Mouse (Mus musculus) adrenal gland, adult 8-10 months (tissue): ENCODE measurements at regions not wholly inside any gene's neighbourhood (a gene's known extent, or its start where the extent isn't known, plus 50 kb on each side); places are given as distances from the start of the nearest gene placed in this dataset.

Experiments
- DNase-seq: peaks from one replicate; pipeline ENCODE4 v3.0.0; 2022

- no peak for DNase-seq
These were observed 53.1 kb upstream of the Glis3 start for GRCm38 (mm10) chr19:28732998-28733397.

DNA sequence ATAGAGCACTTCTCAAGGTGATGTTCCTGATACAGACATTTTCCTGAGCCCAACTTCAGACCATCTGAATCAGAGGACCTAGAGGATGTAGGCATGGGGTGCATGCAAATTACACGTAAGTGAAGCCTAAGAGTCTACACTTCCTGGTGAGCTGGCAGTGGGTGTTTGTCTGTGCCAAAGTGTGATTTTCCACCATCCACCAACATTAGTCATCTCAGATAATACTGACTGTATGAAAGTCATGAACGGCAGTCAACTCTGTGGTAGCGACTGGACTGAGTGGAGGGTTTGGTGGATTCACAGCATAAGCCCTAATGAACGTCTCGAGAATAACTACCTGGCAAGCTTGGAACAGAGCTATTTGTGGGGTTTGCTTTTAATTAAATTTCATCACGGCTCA lies 53.9 kb upstream of the Glis3 start:
- DNase-seq, result no peak

- peak; percentile 89 for DNase-seq
These were observed 63.4 kb upstream of the Glis3 start for GRCm38 (mm10) chr19:28743176-28743793.

DNA sequence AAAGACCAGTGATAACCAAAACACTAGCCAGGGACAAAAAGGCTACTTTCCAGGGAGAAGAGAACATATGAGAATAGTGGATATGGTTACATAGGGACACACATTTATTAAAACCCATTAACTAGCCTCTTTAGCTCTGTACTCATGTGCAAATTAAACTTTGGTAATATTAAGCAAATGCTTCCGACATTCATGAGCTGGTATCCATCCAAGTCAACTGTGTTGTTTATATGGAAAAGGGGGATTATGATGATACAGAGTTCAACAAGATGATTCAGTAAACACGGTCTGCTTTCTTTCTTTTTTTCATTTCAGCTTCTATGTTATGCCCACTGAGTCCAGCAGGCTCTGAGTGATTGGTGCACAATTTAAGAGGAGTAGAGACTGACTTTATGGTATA lies 65.2 kb upstream of the Glis3 start:
- DNase-seq, result no peak

- DNase-seq, result peak; percentile 20
These were observed 65.7 kb upstream of the Glis3 start for GRCm38 (mm10) chr19:28745534-28745933.

DNA sequence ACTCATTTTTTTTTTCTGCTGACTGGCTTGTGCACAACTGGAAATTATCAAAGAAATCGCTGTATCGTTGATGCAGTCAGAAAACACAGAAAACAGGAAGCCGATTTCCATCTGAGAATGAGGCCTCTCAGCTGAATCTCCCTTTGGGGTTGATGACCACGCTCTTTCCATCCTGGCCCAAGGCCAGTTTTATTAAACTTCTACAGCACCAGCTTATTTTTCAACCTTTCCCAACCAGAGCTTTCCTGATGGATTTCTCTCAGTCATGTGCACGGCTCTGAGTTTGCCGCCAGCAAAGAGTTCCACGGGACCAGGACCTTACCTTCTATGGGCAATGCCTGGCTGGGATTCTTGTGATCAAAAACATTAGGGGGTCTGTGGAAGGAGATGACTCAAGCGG lies 71.2 kb upstream of the Glis3 start:
- no peak for DNase-seq

DNA sequence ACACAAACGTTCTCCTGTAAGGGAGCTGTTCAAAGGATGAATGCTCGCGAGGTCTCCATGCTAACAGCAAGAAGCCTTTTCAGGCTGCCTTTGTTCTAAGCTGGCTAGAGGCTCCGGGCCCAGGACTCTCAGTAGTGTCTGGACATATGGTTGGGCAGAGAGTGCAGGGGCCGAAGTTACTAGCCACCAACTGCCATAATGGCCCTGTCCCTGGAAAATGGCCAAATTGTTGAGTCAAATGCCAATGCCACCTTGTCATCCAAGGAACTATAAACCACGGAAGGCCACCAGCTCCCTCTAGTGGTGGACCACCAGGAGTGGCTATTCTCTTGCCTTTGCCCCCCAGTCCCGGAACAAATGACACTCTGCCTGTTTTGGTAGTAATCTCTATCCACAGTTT lies 76.0 kb upstream of the Slc1a1 start:
- peak; percentile 69 for DNase-seq

GRCm38 (mm10) chr19:28764795-28765360 lies 70.0 kb upstream of the Slc1a1 start:
- DNase-seq, result no peak

GRCm38 (mm10) chr19:28768218-28768617 lies 66.6 kb upstream of the Slc1a1 start:
- DNase-seq, result no peak

GRCm38 (mm10) chr19:28770419-28770818 lies 64.4 kb upstream of the Slc1a1 start:
- DNase-seq, result no peak

- DNase-seq, result no peak
These were observed 63.0 kb upstream of the Slc1a1 start for GRCm38 (mm10) chr19:28771836-28772235.

DNA sequence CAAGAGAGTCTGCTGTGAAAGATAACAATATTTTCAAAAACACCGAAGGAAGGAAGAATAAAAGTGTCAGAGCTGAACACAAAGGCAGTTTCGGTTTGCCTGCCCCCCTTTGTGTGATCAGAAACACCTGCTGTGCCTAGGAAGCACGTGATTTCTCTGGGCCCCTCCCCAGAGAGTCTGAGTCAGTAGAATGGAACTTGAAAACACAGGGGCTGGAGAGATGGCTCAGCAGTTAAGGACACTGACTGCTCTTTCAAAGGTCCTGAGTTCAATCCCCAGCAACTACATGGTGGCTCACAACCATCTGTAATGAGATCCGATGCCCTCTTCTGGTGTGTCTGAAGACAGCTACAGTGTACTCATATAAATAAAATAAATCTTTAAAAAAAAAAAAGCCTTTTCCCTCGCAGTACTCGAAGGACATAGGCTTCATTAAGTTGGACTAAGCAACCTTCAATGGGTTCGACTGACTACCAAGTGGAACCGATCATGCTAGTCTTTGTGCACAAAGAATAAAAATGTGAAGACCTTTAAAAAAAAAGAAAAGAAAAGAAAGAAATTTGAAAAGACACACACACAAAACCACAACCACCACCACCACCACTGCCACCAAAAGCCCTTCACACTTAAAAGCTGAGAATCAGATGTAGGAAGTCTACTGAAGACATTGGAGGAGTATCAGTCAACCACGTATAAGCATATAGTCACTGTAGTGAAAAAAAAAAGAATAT lies 61.8 kb upstream of the Slc1a1 start:
- DNase-seq, result no peak

DNA sequence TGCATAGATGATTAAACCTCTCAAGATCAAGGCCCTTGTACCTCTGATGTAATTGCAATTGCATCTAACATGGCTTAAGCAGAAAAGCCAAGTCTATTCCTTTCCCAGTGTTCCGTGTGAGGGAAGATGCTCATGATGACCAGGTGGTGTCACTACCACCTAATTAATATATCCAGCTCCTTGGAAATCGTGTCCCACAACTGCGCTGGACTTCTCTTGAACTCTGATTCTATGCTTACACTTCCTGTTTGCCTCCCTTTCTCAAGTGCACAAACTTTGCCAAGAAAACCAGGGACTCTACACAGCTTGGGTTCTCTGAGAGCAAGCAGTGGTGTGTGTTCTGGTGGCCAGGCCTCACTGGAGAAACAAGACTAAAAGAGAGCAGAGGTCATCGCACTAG lies 58.0 kb upstream of the Slc1a1 start:
- DNase-seq, result peak; percentile 10

DNA sequence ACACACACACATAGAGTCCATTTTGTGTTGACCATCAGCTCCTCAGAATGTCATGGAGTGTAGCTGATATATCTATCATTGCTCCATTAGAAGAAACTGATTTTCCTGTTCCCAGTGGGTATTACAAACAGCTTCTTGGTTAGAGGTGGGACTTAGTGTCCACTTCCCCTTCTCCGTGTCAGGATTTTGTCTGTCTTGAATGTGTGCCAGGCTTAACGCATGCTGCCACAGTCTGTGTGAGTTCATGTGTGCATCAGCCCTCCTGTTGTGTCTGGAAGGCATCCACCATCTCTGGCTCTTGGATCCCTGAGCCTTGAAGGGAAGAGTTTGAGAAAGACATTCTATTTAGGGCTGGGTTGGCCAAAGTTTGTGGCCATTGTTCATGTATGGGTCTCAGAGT lies 57.2 kb upstream of the Slc1a1 start:
- no peak for DNase-seq

DNA sequence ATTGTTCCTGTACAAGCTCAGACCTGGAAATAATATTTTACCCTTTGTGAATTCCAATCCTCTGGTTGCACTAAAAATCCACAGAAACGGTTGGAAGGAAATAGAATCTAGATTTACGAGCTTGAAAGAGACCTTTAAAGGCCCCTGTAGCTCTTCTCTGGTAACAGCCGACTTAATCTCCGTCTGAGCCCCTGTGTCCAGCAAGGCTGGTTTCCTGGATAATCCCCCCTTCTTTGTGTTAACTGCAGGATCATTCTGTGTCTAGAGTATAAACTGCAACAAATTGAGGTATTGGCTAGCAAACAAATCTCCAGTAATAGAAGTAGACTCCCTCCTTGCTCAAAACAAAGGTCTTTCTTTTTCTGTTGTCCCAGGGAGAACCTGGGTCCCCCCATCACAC lies 56.5 kb upstream of the Slc1a1 start:
- no peak for DNase-seq

DNA sequence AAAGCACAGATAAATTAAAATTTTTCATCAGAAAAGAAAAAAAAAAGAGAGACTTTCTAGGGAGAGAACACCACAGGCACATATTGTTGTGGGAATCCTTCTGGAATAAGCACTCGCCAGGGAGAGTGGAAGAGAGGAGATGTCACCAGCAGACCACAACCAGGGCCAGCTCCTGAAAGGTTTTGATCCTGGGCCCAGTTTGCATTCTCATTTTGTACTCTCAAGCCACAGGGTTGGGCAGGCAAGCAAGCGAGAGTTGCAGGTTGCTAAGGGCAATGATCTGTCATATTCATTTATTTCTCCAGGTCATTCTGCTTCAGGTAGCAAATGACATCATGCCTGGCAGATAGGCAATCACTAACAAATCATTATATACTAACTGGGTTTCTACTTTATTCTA lies 52.9 kb upstream of the Slc1a1 start:
- DNase-seq, result no peak
